Mouse (Mus musculus): Measurements from ENCODE around the gene N4bp1. TPM values are rescaled to one million over a fixed set of nuclear protein-coding genes. Genes with fewer than 3 reads are reported as not detected.
A peak's percentile ranks its signal among the peaks of the same experiment; 100 is the strongest.

N4bp1 gene
- total RNA-seq, 2 experiments from 2014 or later = 44.1 to 47.3 TPM

- DNase-seq (ENCODE audit: low spot score in 2 of 2) = no peak
Observed at GRCm38 (mm10) chr8:86897726-86898419, 12.8 kb upstream of the N4bp1 start.

- no peak for DNase-seq (ENCODE audit: low spot score in 2 of 2)
Observed at GRCm38 (mm10) chr8:86895390-86895789, 10.3 kb upstream of the N4bp1 start.

GRCm38 (mm10) chr8:86894194-86894761, 9.2 kb upstream of the N4bp1 start:
- no peak for DNase-seq (ENCODE audit: low spot score in 2 of 2)

GRCm38 (mm10) chr8:86893554-86893953, 8.5 kb upstream of the N4bp1 start:
- DNase-seq (ENCODE audit: low spot score in 2 of 2) = no peak

GRCm38 (mm10) chr8:86891533-86891932, 6.5 kb upstream of the N4bp1 start:
- DNase-seq (ENCODE audit: low spot score in 2 of 2) = no peak

GRCm38 (mm10) chr8:86888058-86888939, 3.2 kb upstream of the N4bp1 start:
- DNase-seq (ENCODE audit: low spot score in 2 of 2) = no peak

- DNase-seq (ENCODE audit: low spot score in 2 of 2) = peak in 1 of 2 experiments; percentile 14
Observed at GRCm38 (mm10) chr8:86884067-86884466, 991 bp downstream of the N4bp1 start.

GRCm38 (mm10) chr8:86882568-86883478, 2.2 kb downstream of the N4bp1 start:
- DNase-seq (ENCODE audit: low spot score in 2 of 2) = no peak

GRCm38 (mm10) chr8:86881951-86882350, 3.1 kb downstream of the N4bp1 start:
- DNase-seq (ENCODE audit: low spot score in 2 of 2) = no peak

- DNase-seq (ENCODE audit: low spot score in 2 of 2) = no peak
Observed at GRCm38 (mm10) chr8:86881068-86881609, 3.9 kb downstream of the N4bp1 start.

GRCm38 (mm10) chr8:86876831-86877230, 8.2 kb downstream of the N4bp1 start:
- no peak for DNase-seq (ENCODE audit: low spot score in 2 of 2)

GRCm38 (mm10) chr8:86874055-86874454, 11.0 kb downstream of the N4bp1 start:
- no peak for DNase-seq (ENCODE audit: low spot score in 2 of 2)

- no peak for DNase-seq (ENCODE audit: low spot score in 2 of 2)
Observed at GRCm38 (mm10) chr8:86873151-86873550, 11.9 kb downstream of the N4bp1 start.

GRCm38 (mm10) chr8:86872097-86872815, 12.8 kb downstream of the N4bp1 start:
- no peak for DNase-seq (ENCODE audit: low spot score in 2 of 2)

- DNase-seq (ENCODE audit: low spot score in 2 of 2) = no peak
Observed at GRCm38 (mm10) chr8:86871421-86871820, 13.6 kb downstream of the N4bp1 start.

- DNase-seq (ENCODE audit: low spot score in 2 of 2) = no peak
Observed at GRCm38 (mm10) chr8:86870771-86871170, 14.3 kb downstream of the N4bp1 start.

- DNase-seq (ENCODE audit: low spot score in 2 of 2) = no peak
Observed at GRCm38 (mm10) chr8:86868041-86868440, 17.0 kb downstream of the N4bp1 start.

GRCm38 (mm10) chr8:86864764-86865163, 20.3 kb downstream of the N4bp1 start:
- no peak for DNase-seq (ENCODE audit: low spot score in 2 of 2)

GRCm38 (mm10) chr8:86862837-86863236, 22.2 kb downstream of the N4bp1 start:
- no peak for DNase-seq (ENCODE audit: low spot score in 2 of 2)
